Mouse (Mus musculus): ENCODE measurements around the gene Gca. TPM values are rescaled to one million over a fixed set of nuclear protein-coding genes. Genes with fewer than 3 reads are reported as not detected.
"Not testable (repeated sequence)": the region's sequence is repeated elsewhere in the genome, so short reads cannot be mapped to it uniquely, and the experiment has no call there.

The Gca gene
- polyA plus RNA-seq, 1 experiment: not detected

DNA sequence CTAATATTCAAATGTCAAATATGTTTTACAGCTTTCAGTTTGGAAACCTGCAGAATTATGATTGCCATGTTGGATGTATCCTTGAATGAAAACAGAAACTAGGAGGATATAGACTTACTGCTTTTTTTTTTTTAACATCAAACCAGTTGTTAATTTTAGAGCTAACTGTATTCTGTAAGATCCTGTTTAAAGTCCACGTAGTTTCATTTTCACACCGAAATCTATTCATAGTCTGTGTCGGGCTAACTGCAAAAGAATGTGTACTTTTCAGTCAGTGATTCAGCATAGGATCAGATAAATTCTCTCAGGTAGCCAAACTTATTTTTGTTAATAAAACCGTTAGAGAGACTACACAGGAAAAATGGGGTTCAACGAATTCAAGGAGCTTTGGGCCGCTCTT, 21.8 kb downstream of the Gca start:
- H3K4me1 ChIP-seq (ENCODE audit: control insufficient read depth, insufficient read depth, low read length): peaks cover 3% of the 10 kb centered on the region; the same call in 1 of the 2 replicates
- no peak overlapping the region for H3K27ac ChIP-seq (ENCODE audit: insufficient read depth, low read depth, low read length)
- TF ChIP-seq CTCF (IDR thresholded peaks at IDR 0.05; ENCODE audit: insufficient read depth, low read depth, low read length): no peak
- TF ChIP-seq POLR2A (IDR thresholded peaks at IDR 0.05; ENCODE audit: insufficient read depth, low read depth, low read length): no peak
- WGBS: 80% methylated on average over 6 of the region's 6 CpGs
- no peak overlapping the region for H3K4me3 ChIP-seq (ENCODE audit: insufficient read depth, low read depth, low read length)

DNA sequence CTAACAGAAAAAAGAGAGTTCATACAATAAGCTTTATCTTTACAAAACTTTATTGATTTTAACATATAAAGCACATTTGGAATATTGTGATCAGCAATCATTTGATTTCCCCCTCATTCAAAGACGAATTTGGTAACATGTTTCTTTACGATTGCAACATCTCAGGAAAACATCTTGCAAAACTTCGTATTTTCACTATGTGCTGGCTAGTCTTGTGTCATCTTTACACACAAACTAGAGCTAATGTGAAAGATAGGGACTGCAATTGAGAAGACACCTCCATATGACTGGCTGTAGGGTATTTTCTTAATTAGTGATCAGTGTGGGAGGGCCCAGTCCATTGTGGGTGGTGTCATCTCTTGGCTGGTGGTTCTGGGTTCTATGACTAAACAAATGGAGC, 42.2 kb downstream of the Gca start:
- H3K4me1 ChIP-seq (ENCODE audit: control insufficient read depth, insufficient read depth, low read length): no peaks in the 10 kb centered on the region
- no peak overlapping the region for H3K27ac ChIP-seq (ENCODE audit: insufficient read depth, low read depth, low read length)
- TF ChIP-seq CTCF (IDR thresholded peaks at IDR 0.05; ENCODE audit: insufficient read depth, low read depth, low read length) (no peak), POLR2A (IDR thresholded peaks at IDR 0.05; ENCODE audit: insufficient read depth, low read depth, low read length) (no peak)
- no peak overlapping the region for H3K4me3 ChIP-seq (ENCODE audit: insufficient read depth, low read depth, low read length)
- 94% methylated on average over 3 of the region's 3 CpGs for WGBS

DNA sequence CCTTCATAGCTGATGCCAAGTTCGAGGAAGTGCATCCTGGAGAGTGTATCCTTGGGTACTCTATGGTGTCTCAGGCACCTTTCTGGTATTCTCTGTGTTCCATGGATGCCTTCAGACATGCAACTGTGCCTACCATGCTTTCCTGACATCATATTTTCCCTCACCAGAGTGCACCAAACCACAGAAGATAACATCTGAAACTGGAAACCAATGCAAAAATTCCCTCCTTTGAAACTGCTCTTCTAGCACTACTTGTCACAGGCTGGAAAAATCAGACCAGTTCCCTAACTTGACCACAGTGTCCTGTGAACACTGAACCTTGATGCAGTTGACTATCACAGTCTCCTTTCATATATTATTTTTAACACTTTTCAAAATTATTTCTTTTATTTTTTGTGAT, 45.5 kb downstream of the Gca start:
- TF ChIP-seq CTCF (IDR thresholded peaks at IDR 0.05; ENCODE audit: insufficient read depth, low read depth, low read length) (no peak), POLR2A (IDR thresholded peaks at IDR 0.05; ENCODE audit: insufficient read depth, low read depth, low read length) (no peak)
- WGBS: 88% methylated on average over 1 of the region's 1 CpGs
- H3K4me3 ChIP-seq (ENCODE audit: insufficient read depth, low read depth, low read length): no peak overlapping the region
- H3K4me1 ChIP-seq (ENCODE audit: control insufficient read depth, insufficient read depth, low read length): no peaks in the 10 kb centered on the region
- no peak overlapping the region for H3K27ac ChIP-seq (ENCODE audit: insufficient read depth, low read depth, low read length)

DNA sequence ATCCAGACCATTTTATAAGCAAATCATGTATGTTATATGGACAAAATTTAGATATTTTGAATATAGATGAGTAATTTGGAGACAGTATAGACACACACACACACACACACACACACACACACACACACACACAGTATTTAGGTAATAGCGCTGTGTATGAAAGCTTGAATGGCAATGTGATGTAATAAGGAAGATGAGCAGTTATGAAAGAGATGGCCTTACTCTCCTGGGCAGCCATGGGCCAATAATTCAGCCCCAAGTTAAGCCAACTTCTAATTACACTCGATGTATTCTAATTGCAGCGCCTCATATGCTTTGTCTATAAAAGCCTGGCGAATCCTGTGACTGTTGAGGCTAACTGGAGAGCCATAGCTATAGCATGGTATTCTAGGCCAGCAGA, 50.3 kb downstream of the Gca start:
- H3K4me3 ChIP-seq (ENCODE audit: insufficient read depth, low read depth, low read length); H3K4me1 ChIP-seq (ENCODE audit: control insufficient read depth, insufficient read depth, low read length); H3K27ac ChIP-seq (ENCODE audit: insufficient read depth, low read depth, low read length): not testable (repeated sequence)
- WGBS: 92% methylated on average over 4 of the region's 4 CpGs

- WGBS: 88% methylated on average over 4 of the region's 4 CpGs
- TF ChIP-seq CTCF (IDR thresholded peaks at IDR 0.05; ENCODE audit: insufficient read depth, low read depth, low read length) (no peak), POLR2A (IDR thresholded peaks at IDR 0.05; ENCODE audit: insufficient read depth, low read depth, low read length) (no peak)
- Histone ChIP-seq H3K27ac (ENCODE audit: insufficient read depth, low read depth, low read length) (no peak overlapping the region), H3K4me1 (ENCODE audit: control insufficient read depth, insufficient read depth, low read length) (no peaks in the 10 kb centered on the region), H3K4me3 (ENCODE audit: insufficient read depth, low read depth, low read length) (no peak overlapping the region)
These were observed 51.2 kb downstream of the Gca start for GRCm38 (mm10) chr2:62715260-62715659.

- TF ChIP-seq CTCF (IDR thresholded peaks at IDR 0.05; ENCODE audit: insufficient read depth, low read depth, low read length): no peak
- no peak for TF ChIP-seq POLR2A (IDR thresholded peaks at IDR 0.05; ENCODE audit: insufficient read depth, low read depth, low read length)
- H3K4me1 ChIP-seq (ENCODE audit: control insufficient read depth, insufficient read depth, low read length): no peaks in the 10 kb centered on the region
- no peak overlapping the region for H3K27ac ChIP-seq (ENCODE audit: insufficient read depth, low read depth, low read length)
- H3K4me3 ChIP-seq (ENCODE audit: insufficient read depth, low read depth, low read length): no peak overlapping the region
- 67% methylated on average over 6 of the region's 6 CpGs for WGBS
These were observed 53.2 kb downstream of the Gca start for GRCm38 (mm10) chr2:62717270-62717669.

- no peaks in the 10 kb centered on the region for H3K4me1 ChIP-seq (ENCODE audit: control insufficient read depth, insufficient read depth, low read length)
- no peak overlapping the region for H3K4me3 ChIP-seq (ENCODE audit: insufficient read depth, low read depth, low read length)
- no peak overlapping the region for H3K27ac ChIP-seq (ENCODE audit: insufficient read depth, low read depth, low read length)
- TF ChIP-seq CTCF (IDR thresholded peaks at IDR 0.05; ENCODE audit: insufficient read depth, low read depth, low read length) (no peak), POLR2A (IDR thresholded peaks at IDR 0.05; ENCODE audit: insufficient read depth, low read depth, low read length) (no peak)
- 4% methylated on average over 1 of the region's 1 CpGs for WGBS
These were observed 54.3 kb downstream of the Gca start for GRCm38 (mm10) chr2:62718411-62718810.

DNA sequence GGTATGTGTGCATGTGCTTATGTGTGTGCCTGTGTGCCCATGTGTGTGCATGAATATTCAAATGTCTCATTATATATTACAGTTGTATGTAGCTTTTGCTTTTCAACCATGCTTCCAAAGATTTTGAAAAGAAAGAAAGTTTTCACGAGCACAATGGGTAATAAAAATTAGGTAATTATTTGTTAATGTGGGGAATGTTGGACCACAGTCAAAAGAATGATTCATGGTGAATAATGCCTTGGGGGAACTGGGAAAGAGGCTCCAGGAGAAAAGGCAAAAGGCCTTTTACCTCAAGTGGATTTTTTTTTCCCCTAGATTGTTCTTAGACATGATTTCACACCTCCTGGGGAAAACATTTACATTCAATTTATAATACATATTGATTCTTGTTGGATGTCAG, 61.9 kb downstream of the Gca start:
- no peak for TF ChIP-seq CTCF (IDR thresholded peaks at IDR 0.05; ENCODE audit: insufficient read depth, low read depth, low read length)
- no peak for TF ChIP-seq POLR2A (IDR thresholded peaks at IDR 0.05; ENCODE audit: insufficient read depth, low read depth, low read length)
- no peak overlapping the region for H3K4me3 ChIP-seq (ENCODE audit: insufficient read depth, low read depth, low read length)
- no peaks in the 10 kb centered on the region for H3K4me1 ChIP-seq (ENCODE audit: control insufficient read depth, insufficient read depth, low read length)
- WGBS: 33% methylated on average over 1 of the region's 1 CpGs
- H3K27ac ChIP-seq (ENCODE audit: insufficient read depth, low read depth, low read length): no peak overlapping the region

DNA sequence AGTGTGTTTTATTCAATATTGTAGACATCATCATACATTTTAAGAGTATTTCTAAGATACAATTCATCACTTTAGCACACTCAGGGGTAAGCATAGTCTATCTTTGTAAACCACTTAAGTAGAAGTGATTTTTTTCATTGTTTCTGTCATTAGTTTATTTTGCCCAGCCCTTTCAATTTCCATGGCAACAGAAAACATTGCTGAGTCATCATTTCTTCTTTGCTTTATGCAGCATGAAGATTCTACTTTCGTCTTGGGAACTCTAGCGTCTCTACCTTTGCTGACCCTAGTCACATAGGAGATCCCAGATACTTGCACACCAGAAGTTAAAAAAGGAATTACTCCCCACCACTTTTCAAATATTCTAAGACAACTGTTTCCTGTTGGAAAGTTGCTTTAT, 63.6 kb downstream of the Gca start:
- WGBS: 77% methylated on average over 2 of the region's 2 CpGs
- TF ChIP-seq POLR2A (IDR thresholded peaks at IDR 0.05; ENCODE audit: insufficient read depth, low read depth, low read length) (no peak), CTCF (IDR thresholded peaks at IDR 0.05; ENCODE audit: insufficient read depth, low read depth, low read length) (no peak)
- H3K4me3 ChIP-seq (ENCODE audit: insufficient read depth, low read depth, low read length): no peak overlapping the region
- no peaks in the 10 kb centered on the region for H3K4me1 ChIP-seq (ENCODE audit: control insufficient read depth, insufficient read depth, low read length)
- no peak overlapping the region for H3K27ac ChIP-seq (ENCODE audit: insufficient read depth, low read depth, low read length)

GRCm38 (mm10) chr2:62730671-62731070, 66.6 kb downstream of the Gca start:
- Histone ChIP-seq H3K4me3 (ENCODE audit: insufficient read depth, low read depth, low read length) (no peak overlapping the region), H3K4me1 (ENCODE audit: control insufficient read depth, insufficient read depth, low read length) (no peaks in the 10 kb centered on the region), H3K27ac (ENCODE audit: insufficient read depth, low read depth, low read length) (no peak overlapping the region)
- 79% methylated on average over 1 of the region's 1 CpGs for WGBS
- no peak for TF ChIP-seq CTCF (IDR thresholded peaks at IDR 0.05; ENCODE audit: insufficient read depth, low read depth, low read length)
- TF ChIP-seq POLR2A (IDR thresholded peaks at IDR 0.05; ENCODE audit: insufficient read depth, low read depth, low read length): no peak
